Mouse (Mus musculus): ENCODE measurements around the gene Senp2. TPM values are rescaled to one million over a fixed set of nuclear protein-coding genes. Genes with fewer than 3 reads are reported as not detected.

Gene Senp2
- 100 to 1,000 TPM; 116 to 120 TPM for total RNA-seq (2023)

GRCm38 (mm10) chr16:22009099-22009584, at the start of gene Senp2:
Senp2 (plus strand) TSS chr16:22009484.

GRCm38 (mm10) chr16:21995304-21995703, 14.0 kb upstream of the Senp2 start, which contains the start of gene Liph:
Liph (minus strand) TSS chr16:21995663.

Other genes with a start within 250 kb of the Senp2 start
- gene Ehhadh, start 221.7 kb upstream of the Senp2 start, total RNA-seq (2023): 1 to 10 TPM; 2.7 to 3.3 TPM
- under 1 TPM; 0.35 to 0.65 TPM for gene Map3k13, start 215.1 kb upstream of the Senp2 start, total RNA-seq (2023)
- 1 to 10 TPM; 8.3 to 9.6 TPM for gene Tmem41a, start 61.9 kb upstream of the Senp2 start, total RNA-seq (2023)
- under 1 TPM in 1 of 2 experiments, not detected in 1; 0.53 TPM for gene Liph, start 13.8 kb upstream of the Senp2 start, total RNA-seq (2023)
- gene Igf2bp2, start 153.8 kb downstream of the Senp2 start, total RNA-seq (2023): not detected